Mouse (Mus musculus) liver, embryonic 11.5 days (tissue): ENCODE results near the gene Trex2. TPM values are rescaled to one million over a fixed set of nuclear protein-coding genes. Genes with fewer than 3 reads are reported as not detected.
"Not testable (repeated sequence)": the region's sequence is repeated elsewhere in the genome, so short reads cannot be mapped to it uniquely, and the experiment has no call there.

ENCODE experiments used
- ATAC-seq: fragments of 200-750 bp; cut with Nextera tagmentation; replicated peaks from 2 replicates; pipeline ENCODE4 v1.8.0; 2017; ENCODE audit warnings: moderate number of reproducible peaks, mild to moderate bottlenecking, moderate TSS enrichment, moderate library complexity; ENCODE audit not compliant: low FRiP score
- DNase-seq: peaks from one replicate; pipeline ENCODE4 v3.0.0-alpha.2; 2017; ENCODE audit warnings: low spot score
- H3K27ac ChIP-seq: fragments of 300-500 bp; sonication (generic); 2 replicates; pipeline ENCODE4 v1.5.1; 2014; ENCODE audit warnings: mild to moderate bottlenecking, low read depth, low read length, control low read depth
- H3K27me3 ChIP-seq: fragments of 300-500 bp; sonication (generic); replicated peaks from 2 replicates; pipeline ENCODE4 v1.6.1; 2014; ENCODE audit warnings: low read length, mixed read lengths; ENCODE audit not compliant: control insufficient read depth, insufficient read depth
- H3K36me3 ChIP-seq: fragments of 300-500 bp; sonication (generic); 2 replicates; pipeline ENCODE4 v1.6.1; 2014; ENCODE audit warnings: mild to moderate bottlenecking, low read length, moderate library complexity, mixed read lengths; ENCODE audit not compliant: control insufficient read depth, insufficient read depth
- H3K4me1 ChIP-seq: fragments of 300-500 bp; sonication (generic); replicated peaks from 2 replicates; pipeline ENCODE4 v1.6.1; 2014; ENCODE audit warnings: low read length, mixed read lengths; ENCODE audit not compliant: control insufficient read depth, insufficient read depth
- H3K4me2 ChIP-seq: fragments of 300-500 bp; sonication (generic); 2 replicates; pipeline ENCODE4 v1.6.1; 2014; ENCODE audit warnings: mild to moderate bottlenecking, control low read depth, moderate library complexity
- H3K4me3 ChIP-seq: fragments of 300-500 bp; sonication (generic); 2 replicates; pipeline ENCODE4 v1.5.1; 2014; ENCODE audit warnings: low read depth, low read length, control low read depth
- H3K9ac ChIP-seq: fragments of 300-500 bp; sonication (generic); 2 replicates; pipeline ENCODE4 v1.6.1; 2014; ENCODE audit warnings: low read depth, low read length, control low read depth
- H3K9me3 ChIP-seq: fragments of 300-500 bp; sonication (generic); 2 replicates; pipeline ENCODE4 v1.6.1; 2016; ENCODE audit warnings: low read length, inconsistent platforms, mixed read lengths; ENCODE audit not compliant: control insufficient read depth
- WGBS: fragments of 180-500 bp; shearing (Covaris S2); extraction: QIAGEN DNeasy Blood & Tissue Kit; methylation state at CpG from one replicate; pipeline ENCODE4 v1.1.7; 2014; 5-methylcytosine and 5-hydroxymethylcytosine counted together
- polyA plus RNA-seq: library from polyadenylated mRNA; unstranded; fragments of >200 nt; fragmentation: Nextera tagmentation; extraction: Ambion mirVana; gene quantifications from 2 replicates; pipeline ENCODE4 v1.2.1, GENCODE M21; 2014

Trex2 gene
- polyA plus RNA-seq, 1 experiment from 2014 or later = not detected

DNA sequence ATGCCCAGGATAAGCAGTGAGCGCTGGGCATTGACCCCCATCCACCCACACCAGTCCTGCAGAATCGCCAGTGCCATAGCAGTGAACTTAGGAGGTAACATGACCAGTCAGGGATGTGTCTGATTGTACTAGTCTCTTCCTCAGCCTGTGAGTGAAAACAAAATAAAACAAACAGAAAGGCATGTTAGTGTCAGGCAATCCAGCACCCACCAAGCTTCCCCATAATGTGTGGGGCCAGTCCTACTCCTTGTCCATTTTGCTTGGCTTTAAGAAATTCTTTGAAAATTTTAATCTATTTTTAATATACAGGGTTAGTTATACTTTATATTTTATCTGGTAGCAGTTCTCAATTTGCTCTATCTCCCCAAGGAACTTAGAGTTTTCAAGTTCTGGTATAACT is 36.5 kb downstream of the Trex2 start, which contains the start of gene Gm18336:
Gm18336 (minus strand) TSS at position 101 of the 400 bp plus-strand sequence.
- H3K27ac ChIP-seq, H3K9me3 ChIP-seq, H3K27me3 ChIP-seq, H3K9ac ChIP-seq, DNase-seq, ATAC-seq, H3K36me3 ChIP-seq, H3K4me2 ChIP-seq, H3K4me1 ChIP-seq, H3K4me3 ChIP-seq: not testable (repeated sequence)
- 61% methylated on average over 2 of the region's 2 CpGs for WGBS

- Histone ChIP-seq H3K4me1 (no peaks in the 10 kb centered on the region), H3K36me3 (no peaks in the 10 kb centered on the region), H3K9me3 (no peaks in the 10 kb centered on the region), H3K4me3 (no peak overlapping the region), H3K27me3 (no peaks in the 10 kb centered on the region), H3K4me2 (no peak overlapping the region), H3K27ac (no peak overlapping the region), H3K9ac (no peak overlapping the region)
- WGBS = 78% methylated on average over 1 of the region's 1 CpGs
- DNase-seq = no peak
- no peak for ATAC-seq
Observed at GRCm38 (mm10) chrX:73396446-73396845, 38.7 kb downstream of the Trex2 start.

DNA sequence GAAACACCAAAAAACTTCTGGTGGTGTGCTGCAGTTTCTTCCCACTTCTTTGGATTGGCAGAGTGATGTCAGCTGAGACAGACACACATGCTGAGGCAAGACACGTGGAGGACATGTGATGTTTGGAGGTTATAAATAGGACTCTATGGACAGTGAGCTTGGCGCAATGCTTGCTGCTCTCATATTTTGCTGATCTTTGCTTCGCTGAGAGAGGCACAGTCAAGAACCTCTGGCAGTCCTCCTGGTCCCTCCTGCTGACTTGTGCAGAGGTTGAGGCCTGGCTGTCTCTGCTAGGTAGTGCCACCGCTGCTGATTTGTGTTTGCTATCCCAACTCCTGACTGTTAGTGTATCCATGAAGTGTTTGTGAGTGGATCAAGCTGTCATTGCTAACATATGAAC is 43.7 kb downstream of the Trex2 start:
- WGBS = 86% methylated on average over 4 of the region's 4 CpGs
- DNase-seq (no peak), ATAC-seq (no peak)
- H3K4me1 ChIP-seq = no peaks in the 10 kb centered on the region
- H3K9me3 ChIP-seq = no peaks in the 10 kb centered on the region
- H3K27me3 ChIP-seq = no peaks in the 10 kb centered on the region
- no peak overlapping the region for H3K9ac ChIP-seq
- H3K27ac ChIP-seq = no peak overlapping the region
- no peak overlapping the region for H3K4me3 ChIP-seq
- no peaks in the 10 kb centered on the region for H3K36me3 ChIP-seq
- H3K4me2 ChIP-seq = no peak overlapping the region

- Histone ChIP-seq H3K4me2 (no peak overlapping the region), H3K4me3 (no peak overlapping the region), H3K36me3 (no peaks in the 10 kb centered on the region), H3K27ac (no peak overlapping the region), H3K27me3 (no peaks in the 10 kb centered on the region; the same call in 1 of the 2 replicates), H3K4me1 (no peaks in the 10 kb centered on the region), H3K9ac (no peak overlapping the region), H3K9me3 (no peaks in the 10 kb centered on the region)
- 36% methylated on average over 1 of the region's 1 CpGs for WGBS
- ATAC-seq = no peak
- no peak for DNase-seq
Observed at GRCm38 (mm10) chrX:73384924-73385323, 50.2 kb downstream of the Trex2 start.

GRCm38 (mm10) chrX:73384419-73384818 is 50.7 kb downstream of the Trex2 start:
- Histone ChIP-seq H3K9ac (no peak overlapping the region), H3K4me2 (no peak overlapping the region), H3K9me3 (no peaks in the 10 kb centered on the region), H3K27ac (no peak overlapping the region), H3K4me1 (no peaks in the 10 kb centered on the region), H3K27me3 (no peaks in the 10 kb centered on the region; the same call in 1 of the 2 replicates), H3K4me3 (no peak overlapping the region), H3K36me3 (no peaks in the 10 kb centered on the region)
- DNase-seq = no peak
- 77% methylated on average over 6 of the region's 6 CpGs for WGBS
- ATAC-seq = no peak

Other genes with a start within 250 kb of the Trex2 start
- 5.2 and 8.1 TPM in 2 replicates for gene Xlr3b, start 243.1 kb downstream of the Trex2 start, polyA plus RNA-seq
- 3.3 and 3.8 TPM in 2 replicates for gene Xlr4b, start 221.0 kb downstream of the Trex2 start, polyA plus RNA-seq
- gene F8a, start 207.1 kb downstream of the Trex2 start, polyA plus RNA-seq = 6.2 and 6.5 TPM in 2 replicates
- gene Xlr4c, start 192.2 kb downstream of the Trex2 start, polyA plus RNA-seq = 0.53 and 1.2 TPM in 2 replicates
- not detected in 2 replicates for gene Xlr3c, start 170.0 kb downstream of the Trex2 start, polyA plus RNA-seq
- gene Xlr5a, start 142.4 kb downstream of the Trex2 start, polyA plus RNA-seq = not detected in 2 replicates
- gene Xlr5c, start 142.4 kb downstream of the Trex2 start, polyA plus RNA-seq = not detected in 2 replicates
- gene Gm45015, start 98.5 kb downstream of the Trex2 start, polyA plus RNA-seq = not detected in 2 replicates
- gene Zfp275, start 92.7 kb downstream of the Trex2 start, polyA plus RNA-seq = 8.4 TPM in 2 replicates
- not detected in 2 replicates for gene Gm18336, start 36.6 kb downstream of the Trex2 start, polyA plus RNA-seq
- gene Zfp92, start 24.2 kb downstream of the Trex2 start, polyA plus RNA-seq = 0.06 TPM in 1 of 2 replicates, not detected in the other
- 66.2 and 67.8 TPM in 2 replicates for gene Haus7, start 23.7 kb upstream of the Trex2 start, polyA plus RNA-seq
- 21.5 and 22.9 TPM in 2 replicates for gene Bgn, start 48.3 kb upstream of the Trex2 start, polyA plus RNA-seq
- gene Atp2b3, start 67.7 kb upstream of the Trex2 start, polyA plus RNA-seq = 0.09 and 0.10 TPM in 2 replicates
- gene Dusp9, start 204.1 kb upstream of the Trex2 start, polyA plus RNA-seq = 20.6 and 30.7 TPM in 2 replicates
- gene Pnck, start 224.8 kb upstream of the Trex2 start, polyA plus RNA-seq = 2.2 and 2.3 TPM in 2 replicates
- gene Slc6a8, start 237.8 kb upstream of the Trex2 start, polyA plus RNA-seq = 2.2 and 2.4 TPM in 2 replicates